Mouse (Mus musculus) heart, adult 18-20 months (tissue): ENCODE measurements around the gene Lsm4. TPM values are rescaled to one million over a fixed set of nuclear protein-coding genes. Genes with fewer than 3 reads are reported as not detected.

ENCODE experiments used
- DNase-seq, 2 experiments: peaks; one replicate each; pipeline ENCODE4 v3.0.0; 2021 to 2022; ENCODE audit warnings: mixed read lengths in 1 of 2
- total RNA-seq, 2 experiments: library from RNA; stranded (reverse); gene quantifications; 2 replicates each; pipeline ENCODE4 v1.2.3; 2021

Gene Lsm4
- total RNA-seq, 2 experiments from 2014 or later: 66.7 to 73.1 TPM

- peak; percentile 92 to 95 for DNase-seq
Measured at GRCm38 (mm10) chr8:70649324-70649723, 23.7 kb upstream of the Lsm4 start.

GRCm38 (mm10) chr8:70650351-70650750 is 22.7 kb upstream of the Lsm4 start:
- DNase-seq: no peak

- peak; percentile 62 to 74 for DNase-seq
Measured at GRCm38 (mm10) chr8:70653226-70653625, 19.8 kb upstream of the Lsm4 start.

GRCm38 (mm10) chr8:70654121-70654520 is 18.9 kb upstream of the Lsm4 start:
- no peak for DNase-seq

GRCm38 (mm10) chr8:70655469-70655868 is 17.6 kb upstream of the Lsm4 start:
- no peak for DNase-seq

- DNase-seq: no peak
Measured at GRCm38 (mm10) chr8:70656193-70656790, 16.8 kb upstream of the Lsm4 start.

GRCm38 (mm10) chr8:70657214-70657613 is 15.8 kb upstream of the Lsm4 start:
- DNase-seq: no peak

- DNase-seq: no peak
Measured at GRCm38 (mm10) chr8:70657739-70658138, 15.3 kb upstream of the Lsm4 start.

- no peak for DNase-seq
Measured at GRCm38 (mm10) chr8:70658897-70659603, 14.0 kb upstream of the Lsm4 start.

GRCm38 (mm10) chr8:70659604-70660272 is 13.3 kb upstream of the Lsm4 start:
- peak; percentile 93 to 94 for DNase-seq

- no peak for DNase-seq
Measured at GRCm38 (mm10) chr8:70660273-70660725, 12.7 kb upstream of the Lsm4 start, which contains the start of gene Pgpep1. Pgpep1 (minus strand) TSS chr8:70660388.

- DNase-seq: no peak
Measured at GRCm38 (mm10) chr8:70663691-70664090, 9.4 kb upstream of the Lsm4 start.

- DNase-seq: no peak
Measured at GRCm38 (mm10) chr8:70664631-70665030, 8.4 kb upstream of the Lsm4 start.

- DNase-seq: no peak
Measured at GRCm38 (mm10) chr8:70665599-70665998, 7.4 kb upstream of the Lsm4 start.

GRCm38 (mm10) chr8:70667071-70667470 is 6.0 kb upstream of the Lsm4 start:
- peak; percentile 78 to 86 for DNase-seq

GRCm38 (mm10) chr8:70671615-70672324 is 1.3 kb upstream of the Lsm4 start:
- peak; percentile 72 to 81 for DNase-seq

GRCm38 (mm10) chr8:70672325-70673078 is 546 bp upstream of the Lsm4 start:
- DNase-seq: no peak

- no peak for DNase-seq
Measured at GRCm38 (mm10) chr8:70674109-70674508, 1.1 kb downstream of the Lsm4 start.

GRCm38 (mm10) chr8:70674716-70675115 is 1.7 kb downstream of the Lsm4 start:
- no peak for DNase-seq

GRCm38 (mm10) chr8:70675336-70675735 is 2.3 kb downstream of the Lsm4 start:
- DNase-seq: no peak

- no peak for DNase-seq
Measured at GRCm38 (mm10) chr8:70677451-70678080, 4.5 kb downstream of the Lsm4 start.
